Mouse (Mus musculus) forebrain, postnatal 0 days (tissue): ENCODE data around the gene Rasgrp4. TPM values are rescaled to one million over a fixed set of nuclear protein-coding genes. Genes with fewer than 3 reads are reported as not detected.

Source experiments
- ATAC-seq: fragments of 200-750 bp; cut with Nextera tagmentation; 2 replicates; pipeline ENCODE4 v1.8.0; 2017; ENCODE audit warnings: mild to moderate bottlenecking, moderate library complexity
- DNase-seq: peaks from one replicate; pipeline ENCODE4 v3.0.0-alpha.2; 2015
- H3K27ac ChIP-seq: fragments of 300-500 bp; sonication (generic); 2 replicates; pipeline ENCODE4 v1.5.1; 2014; ENCODE audit warnings: low read depth, mild to moderate bottlenecking, antibody characterized with exemption, low read length, moderate library complexity, mixed read lengths
- H3K27me3 ChIP-seq: fragments of 300-500 bp; sonication (generic); 2 replicates; pipeline ENCODE4 v1.6.1; 2014; ENCODE audit warnings: mild to moderate bottlenecking, low read length, mixed read lengths; ENCODE audit not compliant: insufficient read depth
- H3K36me3 ChIP-seq: fragments of 300-500 bp; sonication (generic); 2 replicates; pipeline ENCODE4 v1.6.1; 2014; ENCODE audit warnings: mild to moderate bottlenecking, moderate library complexity; ENCODE audit not compliant: insufficient read depth
- H3K4me1 ChIP-seq: fragments of 300-500 bp; sonication (generic); 2 replicates; pipeline ENCODE4 v1.6.1; 2014; ENCODE audit warnings: antibody characterized with exemption; ENCODE audit not compliant: insufficient read depth
- H3K4me2 ChIP-seq: fragments of 300-500 bp; sonication (generic); 2 replicates; pipeline ENCODE4 v1.6.1; 2014; ENCODE audit warnings: low read depth, mild to moderate bottlenecking, moderate library complexity
- H3K4me3 ChIP-seq: fragments of 300-500 bp; sonication (generic); 2 replicates; pipeline ENCODE4 v1.5.1; 2014; ENCODE audit warnings: low read depth, low read length, mixed read lengths
- H3K9ac ChIP-seq: fragments of 300-500 bp; sonication (generic); 2 replicates; pipeline ENCODE4 v1.6.1; 2014; ENCODE audit warnings: mild to moderate bottlenecking
- H3K9me3 ChIP-seq: fragments of 300-500 bp; sonication (generic); 2 replicates; pipeline ENCODE4 v1.6.1; 2016; ENCODE audit warnings: low read length
- CTCF ChIP-seq: sonication (generic); IDR thresholded peaks from 2 replicates; pipeline ENCODE4 v1.5.1; 2016; ENCODE audit warnings: antibody characterized with exemption, control low read depth, low read depth
- WGBS: fragments of 180-500 bp; shearing (Covaris S2); extraction: QIAGEN DNeasy Blood & Tissue Kit; methylation state at CpG from one replicate; pipeline ENCODE4 v1.1.7; 2014; 5-methylcytosine and 5-hydroxymethylcytosine counted together
- polyA plus RNA-seq: library from polyadenylated mRNA; unstranded; fragments of >200 nt; fragmentation: Nextera tagmentation; extraction: Ambion mirVana; gene quantifications from 2 replicates; pipeline ENCODE4 v1.2.1, GENCODE M21; 2015
- total RNA-seq: library from RNA; depleted of rRNA; stranded (reverse); fragments of >200 nt; gene quantifications from 2 replicates; pipeline ENCODE4 v1.2.3, GENCODE M21; 2014; rRNA removed

Gene Rasgrp4
- total RNA-seq (1.8 and 4.0 TPM in 2 replicates), polyA plus RNA-seq (0.84 and 1.3 TPM in 2 replicates)

- 3% methylated on average over 16 of the region's 20 CpGs for WGBS
- Histone ChIP-seq H3K4me3 (peak within 1 kb of the TSS; percentile 24), H3K4me2 (peak within 1 kb of the TSS; percentile 46), H3K27ac (no peak within 1 kb of the TSS), H3K9me3 (no peaks in the 10 kb centered on the region), H3K9ac (no peak within 1 kb of the TSS), H3K4me1 (no peaks in the 10 kb centered on the region), H3K36me3 (no peaks in the 10 kb centered on the region), H3K27me3 (no peaks in the 10 kb centered on the region; the same call in 1 of the 2 replicates)
- peak; percentile 60; the same call in 1 of the 2 replicates for ATAC-seq
- TF ChIP-seq CTCF: no peak
- DNase-seq: no peak
Observed at GRCm38 (mm10) chr7:29134693-29135386, at the start of gene Rasgrp4. Rasgrp4 (plus strand) TSS chr7:29134851.

GRCm38 (mm10) chr7:29085981-29086380 is 48.7 kb upstream of the Rasgrp4 start:
- Histone ChIP-seq H3K9ac (no peak overlapping the region), H3K36me3 (no peaks in the 10 kb centered on the region), H3K9me3 (no peaks in the 10 kb centered on the region), H3K4me3 (no peak overlapping the region), H3K4me1 (no peaks in the 10 kb centered on the region), H3K27me3 (no peaks in the 10 kb centered on the region), H3K4me2 (no peak overlapping the region), H3K27ac (no peak overlapping the region)
- 93% methylated on average over 30 of the region's 30 CpGs for WGBS
- ATAC-seq: no peak
- no peak for DNase-seq
- TF ChIP-seq CTCF: no peak

- no peaks in the 10 kb centered on the region for H3K9me3 ChIP-seq
- no peaks in the 10 kb centered on the region for H3K27me3 ChIP-seq
- H3K36me3 ChIP-seq: no peaks in the 10 kb centered on the region
- no peak overlapping the region for H3K4me2 ChIP-seq
- no peak for ATAC-seq
- H3K4me3 ChIP-seq: no peak overlapping the region
- H3K4me1 ChIP-seq: no peaks in the 10 kb centered on the region
- no peak overlapping the region for H3K27ac ChIP-seq
- TF ChIP-seq CTCF: no peak
- DNase-seq: no peak
- WGBS: 95% methylated on average over 10 of the region's 10 CpGs
- H3K9ac ChIP-seq: no peak overlapping the region
Observed at GRCm38 (mm10) chr7:29086902-29087301, 47.7 kb upstream of the Rasgrp4 start.

- no peaks in the 10 kb centered on the region for H3K36me3 ChIP-seq
- no peak overlapping the region for H3K27ac ChIP-seq
- DNase-seq: peak; percentile 24
- WGBS: 64% methylated on average over 6 of the region's 6 CpGs
- peak; percentile 32; the same call in 1 of the 2 replicates for ATAC-seq
- no peaks in the 10 kb centered on the region for H3K9me3 ChIP-seq
- H3K4me1 ChIP-seq: no peaks in the 10 kb centered on the region
- no peak for TF ChIP-seq CTCF
- no peak overlapping the region for H3K4me3 ChIP-seq
- H3K4me2 ChIP-seq: no peak overlapping the region
- no peaks in the 10 kb centered on the region for H3K27me3 ChIP-seq
- no peak overlapping the region for H3K9ac ChIP-seq
Observed at GRCm38 (mm10) chr7:29088817-29089216, 45.8 kb upstream of the Rasgrp4 start.

- no peak for TF ChIP-seq CTCF
- no peaks in the 10 kb centered on the region for H3K9me3 ChIP-seq
- H3K4me1 ChIP-seq: no peaks in the 10 kb centered on the region
- 80% methylated on average over 16 of the region's 16 CpGs for WGBS
- H3K36me3 ChIP-seq: no peaks in the 10 kb centered on the region
- no peak overlapping the region for H3K4me3 ChIP-seq
- ATAC-seq: no peak
- no peaks in the 10 kb centered on the region for H3K27me3 ChIP-seq
- H3K9ac ChIP-seq: no peak overlapping the region
- H3K27ac ChIP-seq: no peak overlapping the region
- no peak overlapping the region for H3K4me2 ChIP-seq
- no peak for DNase-seq
Observed at GRCm38 (mm10) chr7:29097131-29097530, 37.5 kb upstream of the Rasgrp4 start.

- no peak for TF ChIP-seq CTCF
- 92% methylated on average over 12 of the region's 12 CpGs for WGBS
- Histone ChIP-seq H3K27me3 (no peaks in the 10 kb centered on the region), H3K27ac (no peak overlapping the region), H3K9ac (no peak overlapping the region), H3K4me3 (no peak overlapping the region), H3K9me3 (no peaks in the 10 kb centered on the region), H3K4me1 (no peaks in the 10 kb centered on the region), H3K4me2 (no peak overlapping the region), H3K36me3 (no peaks in the 10 kb centered on the region)
- DNase-seq (no peak), ATAC-seq (no peak)
Observed at GRCm38 (mm10) chr7:29101286-29102017, 33.2 kb upstream of the Rasgrp4 start.
